Mouse (Mus musculus): ENCODE results near the gene Fsip1. TPM values are rescaled to one million over a fixed set of nuclear protein-coding genes. Genes with fewer than 3 reads are reported as not detected.

The Fsip1 gene
- polyA plus RNA-seq, 1 experiment from 2014 or later = 3.2 TPM

DNA sequence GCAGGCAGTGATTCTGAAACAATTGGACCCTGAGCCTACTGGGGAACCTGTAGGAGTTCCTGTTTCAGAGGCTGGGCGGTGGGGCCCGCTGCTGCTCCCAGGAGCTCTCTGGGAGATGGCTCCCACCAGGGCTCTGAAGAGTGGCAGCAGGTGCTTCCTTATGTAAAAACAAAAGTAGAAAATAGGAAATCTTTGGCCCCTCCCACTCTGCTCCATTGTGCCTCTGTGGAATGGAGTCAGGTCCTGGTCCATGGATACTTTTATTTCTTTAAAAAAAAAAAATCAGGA is 7.1 kb upstream of the Fsip1 start:
- ATAC-seq (ENCODE audit: low FRiP score, low TSS enrichment) (no peak), DNase-seq (no peak)
- Histone ChIP-seq H3K27me3 (ENCODE audit: control insufficient read depth, insufficient read depth, low read length) (no peaks in the 10 kb centered on the region), H3K4me3 (replicated peaks; ENCODE audit: low read depth, low read length) (no peak overlapping the region), H3K9ac (replicated peaks; ENCODE audit: low read length) (no peak overlapping the region), H3K4me1 (ENCODE audit: control insufficient read depth, insufficient read depth, low read length) (no peaks in the 10 kb centered on the region), H3K27ac (replicated peaks; ENCODE audit: low read depth, low read length) (no peak overlapping the region), H3K9me3 (ENCODE audit: control insufficient read depth, low read length) (no peaks in the 10 kb centered on the region), H3K4me2 (ENCODE audit: low read length) (no peak overlapping the region), H3K36me3 (ENCODE audit: control insufficient read depth, insufficient read depth, low read length) (no peaks in the 10 kb centered on the region)
- 38% methylated on average over 2 of the region's 2 CpGs for WGBS

DNA sequence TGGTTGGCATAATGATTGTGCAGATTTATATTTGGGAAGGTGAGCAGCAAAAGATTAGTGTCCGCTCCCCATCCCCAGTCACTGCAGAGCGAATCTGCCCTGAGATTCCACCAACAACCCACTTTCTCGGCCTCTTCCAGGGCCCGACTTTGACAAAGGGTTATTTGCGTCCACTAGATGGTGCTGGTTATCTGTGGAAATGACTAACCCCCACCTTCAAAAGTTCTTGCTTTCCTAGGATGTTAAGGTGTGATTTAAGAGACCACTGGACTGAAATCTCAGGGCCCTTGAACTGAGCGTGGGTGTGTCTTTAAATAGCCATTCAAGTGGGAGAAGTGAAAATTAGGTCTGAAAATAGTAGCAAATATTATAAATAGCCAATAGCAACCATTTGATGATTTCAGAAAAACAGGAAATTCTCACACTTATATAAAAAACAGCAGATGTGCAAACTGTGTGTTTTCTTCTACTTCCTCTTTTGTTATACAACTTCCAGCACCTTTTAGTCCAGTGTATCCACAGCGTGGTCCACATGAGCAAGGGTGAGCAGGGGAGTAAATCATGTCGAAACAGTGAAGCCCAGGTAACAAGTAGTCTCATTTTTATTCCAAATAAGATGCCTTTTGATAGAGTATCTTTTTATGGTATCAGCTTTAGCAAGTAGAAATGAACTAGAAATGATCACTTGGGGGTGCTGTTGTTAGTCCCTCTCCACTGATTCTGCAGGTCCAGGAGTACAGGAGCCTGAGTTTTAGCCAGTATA is 6.6 kb upstream of the Fsip1 start:
- no peak overlapping the region for H3K4me2 ChIP-seq (ENCODE audit: low read length)
- H3K27ac ChIP-seq (replicated peaks; ENCODE audit: low read depth, low read length) = no peak overlapping the region
- WGBS = 22% methylated on average over 8 of the region's 8 CpGs
- 0 out of 2 replicates have a peak, but pooled peaks have one; percentile 46 for ATAC-seq (ENCODE audit: low FRiP score, low TSS enrichment)
- H3K9me3 ChIP-seq (ENCODE audit: control insufficient read depth, low read length) = no peaks in the 10 kb centered on the region
- H3K9ac ChIP-seq (replicated peaks; ENCODE audit: low read length) = no peak overlapping the region
- peak; percentile 90 for DNase-seq
- no peaks in the 10 kb centered on the region for H3K27me3 ChIP-seq (ENCODE audit: control insufficient read depth, insufficient read depth, low read length)
- H3K4me3 ChIP-seq (replicated peaks; ENCODE audit: low read depth, low read length) = no peak overlapping the region
- H3K4me1 ChIP-seq (ENCODE audit: control insufficient read depth, insufficient read depth, low read length) = no peaks in the 10 kb centered on the region
- no peaks in the 10 kb centered on the region for H3K36me3 ChIP-seq (ENCODE audit: control insufficient read depth, insufficient read depth, low read length)

DNA sequence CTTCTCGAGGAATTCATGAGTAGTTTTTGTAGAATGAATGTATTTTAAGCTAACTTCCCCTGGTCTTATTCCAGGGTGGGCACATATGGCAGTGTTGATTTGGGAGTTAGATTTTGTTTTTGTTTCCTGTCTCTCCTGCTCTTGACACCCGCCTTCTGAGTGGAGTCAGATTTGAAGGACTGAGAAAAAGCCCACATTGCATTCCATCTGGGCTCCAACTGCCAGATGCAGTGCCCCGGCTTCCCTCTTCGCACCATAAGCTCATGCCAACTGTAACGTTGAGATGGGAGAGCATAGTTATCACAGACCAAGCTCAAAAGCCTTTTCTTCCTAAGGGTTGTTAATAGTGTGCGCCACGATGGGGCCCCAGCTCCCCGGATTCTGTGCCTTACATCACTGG is 5.9 kb upstream of the Fsip1 start:
- Histone ChIP-seq H3K36me3 (ENCODE audit: control insufficient read depth, insufficient read depth, low read length) (no peaks in the 10 kb centered on the region), H3K4me3 (replicated peaks; ENCODE audit: low read depth, low read length) (no peak overlapping the region), H3K27ac (replicated peaks; ENCODE audit: low read depth, low read length) (no peak overlapping the region), H3K9ac (replicated peaks; ENCODE audit: low read length) (no peak overlapping the region), H3K4me1 (ENCODE audit: control insufficient read depth, insufficient read depth, low read length) (no peaks in the 10 kb centered on the region), H3K9me3 (ENCODE audit: control insufficient read depth, low read length) (no peaks in the 10 kb centered on the region), H3K4me2 (ENCODE audit: low read length) (no peak overlapping the region), H3K27me3 (ENCODE audit: control insufficient read depth, insufficient read depth, low read length) (no peaks in the 10 kb centered on the region)
- DNase-seq = no peak
- ATAC-seq (ENCODE audit: low FRiP score, low TSS enrichment) = no peak
- WGBS = 73% methylated on average over 8 of the region's 8 CpGs

DNA sequence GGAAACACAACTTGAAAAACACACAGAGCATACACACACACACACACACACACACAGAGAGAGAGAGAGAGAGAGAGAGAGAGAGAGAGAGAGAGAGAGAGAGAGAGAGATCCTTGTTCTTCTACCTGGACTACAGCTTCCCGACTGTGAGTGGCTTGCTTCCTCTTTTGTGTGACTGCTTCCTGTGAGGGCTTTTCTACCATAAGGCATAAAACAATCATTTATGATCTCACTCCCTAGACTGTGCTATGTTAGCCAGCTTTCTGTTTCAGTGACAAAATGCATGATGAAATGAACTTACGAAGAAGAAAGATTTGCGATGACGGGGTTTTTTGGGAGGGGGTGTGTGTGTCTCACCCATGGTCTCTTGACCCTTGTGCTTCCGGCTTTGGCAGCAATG is 3.0 kb upstream of the Fsip1 start:
- Histone ChIP-seq H3K9me3 (ENCODE audit: control insufficient read depth, low read length) (no peaks in the 10 kb centered on the region), H3K4me2 (ENCODE audit: low read length) (no peak overlapping the region), H3K27me3 (ENCODE audit: control insufficient read depth, insufficient read depth, low read length) (no peaks in the 10 kb centered on the region), H3K4me1 (ENCODE audit: control insufficient read depth, insufficient read depth, low read length) (no peaks in the 10 kb centered on the region), H3K4me3 (replicated peaks; ENCODE audit: low read depth, low read length) (no peak overlapping the region), H3K27ac (replicated peaks; ENCODE audit: low read depth, low read length) (no peak overlapping the region), H3K9ac (replicated peaks; ENCODE audit: low read length) (no peak overlapping the region), H3K36me3 (ENCODE audit: control insufficient read depth, insufficient read depth, low read length) (no peaks in the 10 kb centered on the region)
- DNase-seq (no peak), ATAC-seq (ENCODE audit: low FRiP score, low TSS enrichment) (no peak)
- WGBS = 88% methylated on average over 5 of the region's 5 CpGs

DNA sequence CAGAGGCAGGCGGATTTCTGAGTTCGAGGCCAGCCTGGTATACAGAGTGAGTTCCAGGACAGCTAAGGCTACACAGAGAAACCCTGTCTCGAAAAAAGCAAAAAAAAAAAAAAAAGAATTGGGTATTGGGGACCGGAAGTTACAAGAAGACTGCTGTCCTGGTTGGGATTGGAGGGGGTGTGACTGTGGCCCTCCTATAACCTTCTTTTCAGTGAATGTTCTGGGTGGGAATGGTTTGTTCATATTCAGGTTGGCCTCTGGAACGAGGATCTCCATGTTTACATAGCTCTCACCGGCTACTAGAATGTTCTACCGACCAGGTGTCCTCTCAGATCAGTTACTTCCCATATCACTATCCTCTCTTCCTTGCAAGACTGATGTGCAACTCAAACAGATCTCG is 328 bp upstream of the Fsip1 start:
- no peaks in the 10 kb centered on the region for H3K36me3 ChIP-seq (ENCODE audit: control insufficient read depth, insufficient read depth, low read length)
- no peak for ATAC-seq (ENCODE audit: low FRiP score, low TSS enrichment)
- H3K27ac ChIP-seq (replicated peaks; ENCODE audit: low read depth, low read length) = no peak overlapping the region
- H3K4me3 ChIP-seq (replicated peaks; ENCODE audit: low read depth, low read length) = peak overlapping the region; percentile 41; the same call in 1 of the 2 replicates
- no peak overlapping the region for H3K9ac ChIP-seq (replicated peaks; ENCODE audit: low read length)
- no peaks in the 10 kb centered on the region for H3K27me3 ChIP-seq (ENCODE audit: control insufficient read depth, insufficient read depth, low read length)
- no peaks in the 10 kb centered on the region for H3K9me3 ChIP-seq (ENCODE audit: control insufficient read depth, low read length)
- WGBS = 80% methylated on average over 8 of the region's 8 CpGs
- H3K4me1 ChIP-seq (ENCODE audit: control insufficient read depth, insufficient read depth, low read length) = no peaks in the 10 kb centered on the region
- H3K4me2 ChIP-seq (ENCODE audit: low read length) = peak overlapping the region; percentile 57
- no peak for DNase-seq

DNA sequence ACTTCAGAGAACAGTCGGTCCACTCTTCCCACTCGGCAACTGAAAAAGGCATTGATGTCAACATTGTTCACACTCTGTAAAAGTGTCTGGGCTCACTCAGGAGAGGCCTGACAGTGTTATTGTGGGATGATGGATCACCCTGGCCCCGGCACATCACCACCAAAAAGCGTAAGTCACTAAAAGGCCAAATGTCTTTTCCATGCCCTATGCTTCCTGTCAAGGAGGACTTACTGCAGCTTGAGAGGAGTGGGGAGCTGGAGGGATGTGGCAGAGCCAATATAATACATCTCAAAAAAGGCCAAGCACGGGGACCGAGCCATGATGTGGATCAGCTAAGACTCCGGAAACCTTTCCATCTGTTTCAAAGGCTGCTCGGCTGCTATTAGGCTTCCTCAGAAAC is 2.2 kb downstream of the Fsip1 start:
- Histone ChIP-seq H3K4me1 (ENCODE audit: control insufficient read depth, insufficient read depth, low read length) (no peaks in the 10 kb centered on the region), H3K27me3 (ENCODE audit: control insufficient read depth, insufficient read depth, low read length) (no peaks in the 10 kb centered on the region), H3K27ac (replicated peaks; ENCODE audit: low read depth, low read length) (no peak overlapping the region), H3K9me3 (ENCODE audit: control insufficient read depth, low read length) (no peaks in the 10 kb centered on the region), H3K36me3 (ENCODE audit: control insufficient read depth, insufficient read depth, low read length) (no peaks in the 10 kb centered on the region), H3K9ac (replicated peaks; ENCODE audit: low read length) (no peak overlapping the region), H3K4me2 (ENCODE audit: low read length) (no peak overlapping the region), H3K4me3 (replicated peaks; ENCODE audit: low read depth, low read length) (no peak overlapping the region)
- DNase-seq (no peak), ATAC-seq (ENCODE audit: low FRiP score, low TSS enrichment) (no peak)
- 89% methylated on average over 8 of the region's 8 CpGs for WGBS

DNA sequence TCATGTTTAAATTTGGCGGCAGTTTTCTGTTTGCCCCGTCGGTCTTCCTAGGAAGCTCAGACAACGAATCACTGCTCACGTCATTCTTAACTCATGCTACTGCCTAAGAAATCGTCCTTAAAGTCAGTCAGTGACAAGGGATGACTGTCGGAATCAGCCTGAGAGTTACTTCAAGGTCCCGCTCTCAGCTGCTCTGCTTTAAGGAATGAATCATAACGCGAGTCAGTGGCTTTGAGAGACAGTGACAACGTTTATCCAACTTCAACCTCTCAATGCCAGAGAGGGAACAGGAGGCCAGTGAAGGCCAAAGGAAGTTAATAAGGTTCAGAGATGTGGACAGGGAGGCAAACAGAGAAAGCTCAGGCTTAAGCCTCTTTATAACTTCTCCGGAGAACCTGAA is 7.8 kb downstream of the Fsip1 start:
- no peaks in the 10 kb centered on the region for H3K9me3 ChIP-seq (ENCODE audit: control insufficient read depth, low read length)
- no peak for DNase-seq

DNA sequence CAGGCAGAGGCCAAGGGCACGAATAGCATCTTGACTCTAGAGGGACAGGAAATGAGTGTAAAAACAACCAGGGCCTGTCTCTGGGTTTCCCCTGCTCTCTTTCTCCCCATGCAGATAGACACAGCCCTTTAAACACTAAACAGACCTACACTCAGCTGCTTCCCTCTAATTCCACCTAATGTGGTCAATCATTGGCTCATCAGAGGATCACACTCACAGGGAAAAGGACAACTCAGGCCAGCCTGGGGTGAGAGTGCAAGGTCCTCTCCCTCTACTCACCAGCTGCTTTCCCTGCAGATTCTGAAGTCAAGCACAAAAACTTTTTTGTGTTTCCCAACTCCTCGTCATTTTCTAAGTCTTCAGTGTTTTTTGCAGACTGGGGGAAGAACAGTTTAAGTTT is 8.8 kb downstream of the Fsip1 start:
- DNase-seq (no peak), ATAC-seq (ENCODE audit: low FRiP score, low TSS enrichment) (no peak)
- H3K9me3 ChIP-seq (ENCODE audit: control insufficient read depth, low read length) = no peaks in the 10 kb centered on the region
- H3K9ac ChIP-seq (replicated peaks; ENCODE audit: low read length) = no peak overlapping the region
- H3K27me3 ChIP-seq (ENCODE audit: control insufficient read depth, insufficient read depth, low read length) = no peaks in the 10 kb centered on the region
- H3K36me3 ChIP-seq (ENCODE audit: control insufficient read depth, insufficient read depth, low read length) = no peaks in the 10 kb centered on the region
- H3K27ac ChIP-seq (replicated peaks; ENCODE audit: low read depth, low read length) = no peak overlapping the region
- H3K4me1 ChIP-seq (ENCODE audit: control insufficient read depth, insufficient read depth, low read length) = no peaks in the 10 kb centered on the region
- no peak overlapping the region for H3K4me3 ChIP-seq (replicated peaks; ENCODE audit: low read depth, low read length)
- 70% methylated on average over 2 of the region's 2 CpGs for WGBS
- no peak overlapping the region for H3K4me2 ChIP-seq (ENCODE audit: low read length)

More for the DNA sequence above, 7.8 kb downstream of the Fsip1 start:
- Histone ChIP-seq H3K36me3 (ENCODE audit: control insufficient read depth, insufficient read depth, low read length) (no peaks in the 10 kb centered on the region), H3K27ac (replicated peaks; ENCODE audit: low read depth, low read length) (no peak overlapping the region), H3K4me3 (replicated peaks; ENCODE audit: low read depth, low read length) (no peak overlapping the region), H3K9ac (replicated peaks; ENCODE audit: low read length) (no peak overlapping the region), H3K27me3 (ENCODE audit: control insufficient read depth, insufficient read depth, low read length) (no peaks in the 10 kb centered on the region), H3K4me2 (ENCODE audit: low read length) (no peak overlapping the region), H3K4me1 (ENCODE audit: control insufficient read depth, insufficient read depth, low read length) (no peaks in the 10 kb centered on the region)
- no peak for ATAC-seq (ENCODE audit: low FRiP score, low TSS enrichment)
- 75% methylated on average over 12 of the region's 12 CpGs for WGBS

DNA sequence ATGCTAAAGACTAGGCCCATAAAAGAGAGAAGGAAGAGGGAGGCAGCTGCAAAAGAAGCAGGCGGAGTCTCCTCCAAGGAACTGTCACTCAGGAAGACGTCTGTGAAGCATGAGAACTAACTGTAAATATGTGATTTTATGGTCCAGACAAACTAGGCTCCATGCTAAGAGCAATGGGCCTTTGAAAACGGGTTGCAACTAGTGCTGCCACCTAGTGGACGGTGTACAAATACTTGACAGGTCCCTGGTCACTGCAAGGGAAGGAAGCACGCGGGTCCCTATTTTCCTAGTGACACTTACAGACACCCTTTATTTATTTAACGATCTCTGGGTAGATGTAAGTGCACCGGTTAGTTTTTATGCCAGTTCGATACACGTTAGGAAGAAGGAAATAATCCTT is 10.9 kb downstream of the Fsip1 start:
- Histone ChIP-seq H3K9me3 (ENCODE audit: control insufficient read depth, low read length) (no peaks in the 10 kb centered on the region), H3K36me3 (ENCODE audit: control insufficient read depth, insufficient read depth, low read length) (no peaks in the 10 kb centered on the region), H3K9ac (replicated peaks; ENCODE audit: low read length) (no peak overlapping the region), H3K4me3 (replicated peaks; ENCODE audit: low read depth, low read length) (no peak overlapping the region), H3K4me1 (ENCODE audit: control insufficient read depth, insufficient read depth, low read length) (no peaks in the 10 kb centered on the region), H3K4me2 (ENCODE audit: low read length) (no peak overlapping the region), H3K27ac (replicated peaks; ENCODE audit: low read depth, low read length) (no peak overlapping the region), H3K27me3 (ENCODE audit: control insufficient read depth, insufficient read depth, low read length) (no peaks in the 10 kb centered on the region)
- WGBS = 12% methylated on average over 10 of the region's 10 CpGs
- DNase-seq (peak; percentile 93), ATAC-seq (ENCODE audit: low FRiP score, low TSS enrichment) (peak; percentile 62; the same call in 1 of the 2 replicates)
